Mouse (Mus musculus): ENCODE results near the gene Dhdds. TPM values are rescaled to one million over a fixed set of nuclear protein-coding genes. Genes with fewer than 3 reads are reported as not detected.
A peak's percentile ranks its signal among the peaks of the same experiment; 100 is the strongest.

Gene Dhdds
- total and polyA plus RNA-seq, 3 experiments: 15.9 to 37.7 TPM; not detected in 1

GRCm38 (mm10) chr4:134041317-134042123 lies 40.8 kb upstream of the Dhdds start (continued):
- no peak for TF ChIP-seq MEF2A (IDR thresholded peaks at IDR 0.05; ENCODE audit: extremely low read depth, insufficient replicate concordance, low read depth, low read length, poor library complexity, severe bottlenecking)
- TF ChIP-seq TAL1 (IDR thresholded peaks at IDR 0.05; ENCODE audit: low read length): no peak
- no peak for TF ChIP-seq MAZ (IDR thresholded peaks at IDR 0.05; ENCODE audit: low read depth, low read length)
- no peak for TF ChIP-seq POLR2A (IDR thresholded peaks at IDR 0.05; ENCODE audit: control insufficient read depth in 1 of 2, insufficient read depth in 1 of 2, low read depth in 1 of 2, low read length in 2 of 2, poor library complexity in 1 of 2)
- TF ChIP-seq E2F4 (IDR thresholded peaks at IDR 0.05; ENCODE audit: borderline replicate concordance, low read depth, low read length): no peak
- TF ChIP-seq MAFK (IDR thresholded peaks at IDR 0.05; ENCODE audit: borderline replicate concordance, low read depth, low read length): no peak
- peak; percentile 63 for TF ChIP-seq ETS1 (IDR thresholded peaks at IDR 0.05; ENCODE audit: low read depth, low read length)
- TF ChIP-seq NELFE (IDR thresholded peaks at IDR 0.05; ENCODE audit: low read depth, low read length): no peak
- TF ChIP-seq MXI1 (IDR thresholded peaks at IDR 0.05; ENCODE audit: low read depth, low read length): no peak
- no peak for TF ChIP-seq RAD21 (IDR thresholded peaks at IDR 0.05; ENCODE audit: low read depth, low read length)
- no peak for TF ChIP-seq ZNF384 (IDR thresholded peaks at IDR 0.05; ENCODE audit: low read depth, low read length)
- no peak for TF ChIP-seq GATA1 (IDR thresholded peaks at IDR 0.05; ENCODE audit: low read depth, low read length)
- no peak for TF ChIP-seq CHD2 (IDR thresholded peaks at IDR 0.05; ENCODE audit: low read length)
- no peak for TF ChIP-seq JUND (IDR thresholded peaks at IDR 0.05; ENCODE audit: low read depth, low read length)
- TF ChIP-seq KAT2A (conservative IDR thresholded peaks at IDR 0.05; ENCODE audit: low read depth, low read length): no peak
- TF ChIP-seq MYB (IDR thresholded peaks at IDR 0.05; ENCODE audit: low read depth, low read length): no peak
- TF ChIP-seq EP300 (IDR thresholded peaks at IDR 0.05; ENCODE audit: low read depth in 1 of 2, low read length in 2 of 2): no peak
- no peak for TF ChIP-seq MYC (IDR thresholded peaks at IDR 0.05; ENCODE audit: low read depth, low read length)
- TF ChIP-seq TCF12 (IDR thresholded peaks at IDR 0.05; ENCODE audit: low read depth, low read length): no peak

- H3K27me3 ChIP-seq (ENCODE audit: control insufficient read depth in 1 of 2, insufficient read depth in 2 of 2, low read length in 2 of 2): peaks cover 0 to 2% of the 10 kb centered on the region in 2 experiments; a peak in 3 of 4 replicates
- no peak overlapping the region for H3K9ac ChIP-seq (ENCODE audit: control insufficient read depth, low read depth, low read length, poor library complexity, severe bottlenecking)
- no peaks in the 10 kb centered on the region for H3K79me2 ChIP-seq (ENCODE audit: control insufficient read depth, insufficient read depth, low read length, poor library complexity)
- peak; percentile 68 for DNase-seq (ENCODE audit: low read depth, low spot score)
- no peaks in the 10 kb centered on the region for H3K4me1 ChIP-seq (ENCODE audit: control insufficient read depth in 1 of 2, insufficient read depth in 2 of 2, low read length in 2 of 2)
- H3K27ac ChIP-seq (ENCODE audit: control insufficient read depth, low read depth, low read length): no peak overlapping the region
- H3K9me3 ChIP-seq (replicated peaks; ENCODE audit: insufficient read depth, low read length): no peaks in the 10 kb centered on the region
- H3K36me3 ChIP-seq (ENCODE audit: control insufficient read depth in 1 of 2, insufficient read depth in 2 of 2, low read length in 2 of 2): no peaks in the 10 kb centered on the region
- TF ChIP-seq CTCF (IDR thresholded peaks at IDR 0.05 in 2 of 3, conservative IDR thresholded peaks at IDR 0.05 in 1 of 3; ENCODE audit: control insufficient read depth in 1 of 3, insufficient read depth in 1 of 3, low read depth in 2 of 3, low read length in 3 of 3, poor library complexity in 1 of 3, severe bottlenecking in 1 of 3): peak; percentile 92 to 98 (median 96)
- TF ChIP-seq NELFE (IDR thresholded peaks at IDR 0.05; ENCODE audit: low read depth, low read length): no peak
- no peak for TF ChIP-seq ZNF384 (IDR thresholded peaks at IDR 0.05; ENCODE audit: low read depth, low read length)
- TF ChIP-seq SMC3 (IDR thresholded peaks at IDR 0.05; ENCODE audit: low read depth, low read length): peak; percentile 90
- no peak for TF ChIP-seq BHLHE40 (IDR thresholded peaks at IDR 0.05; ENCODE audit: borderline replicate concordance, low read depth, low read length)
- TF ChIP-seq RAD21 (IDR thresholded peaks at IDR 0.05; ENCODE audit: low read depth, low read length): peak; percentile 93
- TF ChIP-seq NRF1 (IDR thresholded peaks at IDR 0.05; ENCODE audit: insufficient read depth, low read depth, low read length, poor library complexity, severe bottlenecking): no peak
- peak; percentile 91 for TF ChIP-seq ZC3H11A (IDR thresholded peaks at IDR 0.05; ENCODE audit: low read depth, low read length)
- peak; percentile 39; the same call in 1 of the 2 replicates for TF ChIP-seq SIN3A (IDR thresholded peaks at IDR 0.05; ENCODE audit: low read length)
- no peak overlapping the region for H3K4me3 ChIP-seq (ENCODE audit: control insufficient read depth in 1 of 2, insufficient read depth in 1 of 2, low read depth in 2 of 2, low read length in 2 of 2)
Measured at GRCm38 (mm10) chr4:134035953-134036352, 35.2 kb upstream of the Dhdds start.
